Mouse (Mus musculus): ENCODE measurements at regions not wholly inside any gene's neighbourhood (a gene's known extent, or its start where the extent isn't known, plus 50 kb on each side); places are given as distances from the start of the nearest gene placed in this dataset.
A peak's percentile ranks its signal among the peaks of the same experiment; 100 is the strongest.

DNA sequence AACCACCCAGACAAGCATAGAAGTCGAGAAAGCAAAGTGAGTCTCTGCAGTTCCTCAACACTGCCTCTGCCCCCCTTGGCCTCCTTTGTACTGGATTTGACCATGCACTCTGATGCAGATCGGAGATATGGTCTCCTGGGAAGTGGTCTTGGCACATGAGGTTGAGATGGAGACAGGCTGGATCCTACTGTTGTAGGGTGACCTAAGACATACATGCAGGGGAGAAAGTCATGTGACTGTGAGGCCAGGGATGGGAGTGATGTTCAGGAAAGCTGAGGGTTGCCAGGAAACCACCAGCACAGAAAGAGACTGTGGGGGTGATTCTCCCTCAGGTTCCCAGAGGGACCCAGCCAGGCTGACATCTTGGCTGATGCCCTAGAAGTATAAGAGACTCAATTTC, 99.8 kb upstream of the Rai14 start:
- Histone ChIP-seq H3K4me2 (peak overlapping the region; percentile 22; the same call in 1 of the 2 replicates), H3K4me3 (no peak overlapping the region), H3K9me3 (no peaks in the 10 kb centered on the region), H3K36me3 (no peaks in the 10 kb centered on the region), H3K4me1 (peaks cover 41% of the 10 kb centered on the region), H3K9ac (no peak overlapping the region), H3K27me3 (replicated peaks) (no peaks in the 10 kb centered on the region), H3K27ac (replicated peaks) (peak overlapping the region; percentile 71)
- 47% methylated on average over 2 of the region's 2 CpGs for WGBS
- ATAC-seq (ENCODE audit: extremely low read depth, insufficient number of reproducible peaks, low FRiP score, low TSS enrichment): no peak

DNA sequence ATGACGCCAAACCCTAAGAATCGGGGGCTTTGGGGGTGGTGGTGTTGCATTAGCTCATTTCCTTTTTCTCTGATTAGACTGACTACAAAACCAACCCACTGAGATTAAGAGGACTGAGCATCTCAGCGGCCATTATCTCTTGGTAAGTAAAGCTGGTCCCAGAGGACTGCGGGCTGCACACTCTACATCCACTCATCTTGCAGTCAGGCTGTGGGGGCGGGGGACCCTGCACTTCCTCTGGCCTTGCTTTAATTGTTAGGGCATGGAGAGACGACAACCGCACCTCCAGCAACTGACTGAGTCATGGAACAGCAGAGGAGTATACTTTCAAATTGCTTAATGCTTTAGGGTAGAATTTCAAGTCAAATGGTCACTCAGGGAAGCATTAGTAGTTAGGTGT, 100.3 kb upstream of the Rai14 start:
- 38% methylated on average over 7 of the region's 7 CpGs for WGBS

DNA sequence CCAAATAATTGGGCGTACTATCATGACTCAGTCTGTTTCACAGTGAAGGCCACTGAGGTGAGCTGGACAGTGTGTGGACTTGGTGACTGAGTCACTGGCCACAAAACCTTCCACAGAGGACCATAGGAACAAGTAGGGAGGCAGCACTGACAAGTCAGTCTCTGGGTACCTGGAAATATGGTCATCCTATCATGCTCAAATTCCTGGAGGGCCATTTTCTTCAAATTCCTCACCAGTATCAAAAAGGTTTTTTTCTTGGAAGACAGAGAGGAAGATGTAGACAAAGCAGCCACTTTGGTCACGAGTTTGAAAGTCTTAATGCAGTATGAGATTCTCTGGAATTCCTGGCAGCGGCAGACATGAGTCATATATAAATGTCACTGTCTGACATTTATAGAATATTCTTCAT, 101.8 kb upstream of the Rai14 start:
- Histone ChIP-seq H3K4me3 (no peak overlapping the region), H3K9me3 (no peaks in the 10 kb centered on the region), H3K27me3 (replicated peaks) (no peaks in the 10 kb centered on the region), H3K27ac (replicated peaks) (no peak overlapping the region), H3K4me2 (no peak overlapping the region), H3K4me1 (peaks cover 42% of the 10 kb centered on the region), H3K9ac (no peak overlapping the region), H3K36me3 (no peaks in the 10 kb centered on the region)
- ATAC-seq (ENCODE audit: extremely low read depth, insufficient number of reproducible peaks, low FRiP score, low TSS enrichment): no peak
- WGBS: 69% methylated on average over 3 of the region's 3 CpGs

More for the DNA sequence above, 100.3 kb upstream of the Rai14 start:
- Histone ChIP-seq H3K27ac (replicated peaks) (peak overlapping the region; percentile 48), H3K4me2 (peak overlapping the region; percentile 22), H3K27me3 (replicated peaks) (no peaks in the 10 kb centered on the region), H3K4me1 (peaks cover 42% of the 10 kb centered on the region), H3K36me3 (no peaks in the 10 kb centered on the region), H3K4me3 (no peak overlapping the region), H3K9me3 (no peaks in the 10 kb centered on the region), H3K9ac (no peak overlapping the region)
- ATAC-seq (ENCODE audit: extremely low read depth, insufficient number of reproducible peaks, low FRiP score, low TSS enrichment): 0 out of 2 replicates have a peak, but pooled peaks have one; percentile 50

DNA sequence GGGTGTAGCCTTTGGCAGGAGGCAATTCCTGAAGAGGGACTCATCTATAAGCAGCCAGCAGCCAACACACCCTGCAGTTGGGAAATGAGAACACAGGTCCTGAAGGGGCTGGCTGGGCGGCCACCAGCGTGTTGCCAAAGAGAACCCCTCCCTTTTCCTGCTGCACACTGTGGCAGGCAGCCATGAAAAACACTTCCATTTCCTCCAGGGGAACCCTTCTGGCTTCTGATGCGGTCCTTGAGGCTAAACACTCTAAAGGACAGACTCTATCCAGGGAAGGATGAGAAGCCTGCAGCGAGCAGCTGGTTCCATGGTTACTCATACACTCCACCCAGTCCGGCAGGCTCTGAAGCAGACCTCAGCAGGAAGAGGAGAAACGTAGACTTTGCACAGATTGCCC, 103.8 kb upstream of the Rai14 start:
- H3K9me3 ChIP-seq: no peaks in the 10 kb centered on the region
- H3K4me1 ChIP-seq: peaks cover 42% of the 10 kb centered on the region
- H3K36me3 ChIP-seq: no peaks in the 10 kb centered on the region
- ATAC-seq (ENCODE audit: extremely low read depth, insufficient number of reproducible peaks, low FRiP score, low TSS enrichment): peak; percentile 75; the same call in 1 of the 2 replicates
- WGBS: 41% methylated on average over 6 of the region's 6 CpGs
- H3K4me2 ChIP-seq: 0 out of 2 replicates have a peak overlapping the region, but pooled peaks have one; percentile 16
- no peaks in the 10 kb centered on the region for H3K27me3 ChIP-seq (replicated peaks)
- no peak overlapping the region for H3K9ac ChIP-seq
- H3K4me3 ChIP-seq: no peak overlapping the region
- H3K27ac ChIP-seq (replicated peaks): peak overlapping the region; percentile 74

DNA sequence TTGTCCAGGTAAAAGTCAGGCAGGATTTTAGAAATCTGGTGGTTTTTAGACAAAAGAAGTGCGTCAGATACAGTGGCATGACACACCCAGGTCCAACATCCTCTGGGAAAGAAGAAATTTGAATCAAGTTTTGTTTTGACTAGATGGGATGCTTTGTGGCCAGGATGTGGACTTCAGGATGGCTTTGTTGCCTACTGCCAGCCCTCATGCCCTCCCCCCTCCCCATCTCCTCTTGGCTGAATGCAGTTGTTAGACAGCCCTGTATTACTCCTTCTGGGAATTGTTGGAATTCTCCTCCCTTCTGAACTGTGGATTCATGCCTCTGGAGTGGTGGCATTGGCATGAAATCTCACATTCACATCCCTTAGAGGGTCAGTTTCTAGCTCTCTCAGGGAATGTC, 104.3 kb upstream of the Rai14 start:
- ATAC-seq (ENCODE audit: extremely low read depth, insufficient number of reproducible peaks, low FRiP score, low TSS enrichment): no peak
- H3K27me3 ChIP-seq (replicated peaks): no peaks in the 10 kb centered on the region
- WGBS: 53% methylated on average over 1 of the region's 1 CpGs
- no peak overlapping the region for H3K9ac ChIP-seq
- H3K4me1 ChIP-seq: peaks cover 44% of the 10 kb centered on the region
- H3K36me3 ChIP-seq: no peaks in the 10 kb centered on the region
- 0 out of 2 replicates have a peak overlapping the region, but pooled peaks have one; percentile 16 for H3K4me2 ChIP-seq
- H3K27ac ChIP-seq (replicated peaks): peak overlapping the region; percentile 73
- no peak overlapping the region for H3K4me3 ChIP-seq
- no peaks in the 10 kb centered on the region for H3K9me3 ChIP-seq

DNA sequence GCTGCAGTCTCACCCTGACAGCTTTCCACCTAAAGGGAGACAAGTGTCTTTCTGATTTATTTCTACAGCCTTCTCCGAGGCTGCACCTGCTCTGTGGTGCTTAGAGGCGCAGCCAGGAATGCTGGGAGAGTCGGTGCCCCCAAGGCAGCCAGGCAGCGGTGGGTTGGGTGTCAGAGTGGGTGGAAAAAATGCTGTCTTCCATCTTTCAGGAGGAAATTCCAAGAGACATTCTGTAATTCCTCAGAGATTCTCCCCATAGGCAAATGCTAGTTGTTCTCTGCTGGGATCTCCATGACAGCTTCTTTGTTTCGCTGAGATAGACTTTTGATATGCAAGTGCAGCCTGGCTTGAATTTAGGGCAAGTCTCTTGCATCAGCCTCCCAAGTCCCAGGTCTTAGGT, 109.5 kb upstream of the Rai14 start:
- WGBS: 68% methylated on average over 5 of the region's 5 CpGs
- no peak for ATAC-seq (ENCODE audit: extremely low read depth, insufficient number of reproducible peaks, low FRiP score, low TSS enrichment)
- Histone ChIP-seq H3K4me2 (no peak overlapping the region), H3K9ac (no peak overlapping the region), H3K27me3 (replicated peaks) (no peaks in the 10 kb centered on the region), H3K36me3 (no peaks in the 10 kb centered on the region), H3K4me1 (peaks cover 8% of the 10 kb centered on the region), H3K27ac (replicated peaks) (no peak overlapping the region), H3K9me3 (no peaks in the 10 kb centered on the region), H3K4me3 (no peak overlapping the region)

DNA sequence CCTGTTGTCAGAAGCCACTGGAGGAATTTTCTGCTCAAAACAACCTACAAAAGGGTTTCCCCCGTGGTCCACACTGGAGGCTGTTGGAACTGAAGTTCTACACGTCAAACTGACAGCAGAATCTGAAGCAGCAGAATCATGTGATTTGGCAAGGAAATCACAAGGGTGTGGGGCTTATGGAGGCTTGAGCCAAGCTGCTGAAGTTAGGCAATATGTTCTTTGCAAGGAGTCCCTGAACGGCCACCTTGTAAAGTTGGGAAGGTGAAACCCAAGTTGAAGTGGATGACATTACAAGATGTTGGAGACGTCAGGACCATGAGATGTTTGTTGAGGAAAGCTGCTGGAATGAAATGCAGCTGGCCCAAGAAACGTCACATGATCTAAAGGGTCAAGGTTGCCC, 115.2 kb upstream of the Rai14 start:
- H3K27ac ChIP-seq (replicated peaks): peak overlapping the region; percentile 33; the same call in 1 of the 2 replicates
- no peak overlapping the region for H3K9ac ChIP-seq
- no peak for ATAC-seq (ENCODE audit: extremely low read depth, insufficient number of reproducible peaks, low FRiP score, low TSS enrichment)
- no peak overlapping the region for H3K4me3 ChIP-seq
- H3K27me3 ChIP-seq (replicated peaks): no peaks in the 10 kb centered on the region
- no peaks in the 10 kb centered on the region for H3K9me3 ChIP-seq
- H3K4me1 ChIP-seq: peaks cover 27% of the 10 kb centered on the region
- WGBS: 59% methylated on average over 5 of the region's 5 CpGs
- no peaks in the 10 kb centered on the region for H3K36me3 ChIP-seq
- H3K4me2 ChIP-seq: no peak overlapping the region

DNA sequence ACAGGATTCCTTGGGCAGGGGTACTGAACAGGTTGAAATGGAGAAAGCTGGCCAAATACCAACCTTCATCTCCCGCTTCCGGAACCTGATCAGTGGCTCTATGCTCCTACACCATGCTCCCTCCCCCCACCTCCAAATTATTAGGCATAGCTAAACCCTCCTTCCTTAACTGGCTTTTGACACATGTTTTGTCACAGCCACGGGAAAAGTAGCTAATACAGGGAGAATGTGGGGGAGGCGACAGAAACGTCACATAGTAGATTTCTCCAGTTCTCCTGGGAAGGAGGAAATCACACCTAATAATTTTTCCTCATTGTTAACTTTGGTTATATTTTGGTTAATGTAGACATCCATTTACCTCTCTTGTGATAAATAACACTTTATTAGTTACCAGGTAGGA, 116.1 kb upstream of the Rai14 start:
- Histone ChIP-seq H3K4me2 (no peak overlapping the region), H3K9me3 (no peaks in the 10 kb centered on the region), H3K27ac (replicated peaks) (no peak overlapping the region), H3K36me3 (no peaks in the 10 kb centered on the region), H3K4me3 (no peak overlapping the region), H3K4me1 (peaks cover 27% of the 10 kb centered on the region), H3K27me3 (replicated peaks) (no peaks in the 10 kb centered on the region), H3K9ac (no peak overlapping the region)
- 62% methylated on average over 5 of the region's 5 CpGs for WGBS
- no peak for ATAC-seq (ENCODE audit: extremely low read depth, insufficient number of reproducible peaks, low FRiP score, low TSS enrichment)

DNA sequence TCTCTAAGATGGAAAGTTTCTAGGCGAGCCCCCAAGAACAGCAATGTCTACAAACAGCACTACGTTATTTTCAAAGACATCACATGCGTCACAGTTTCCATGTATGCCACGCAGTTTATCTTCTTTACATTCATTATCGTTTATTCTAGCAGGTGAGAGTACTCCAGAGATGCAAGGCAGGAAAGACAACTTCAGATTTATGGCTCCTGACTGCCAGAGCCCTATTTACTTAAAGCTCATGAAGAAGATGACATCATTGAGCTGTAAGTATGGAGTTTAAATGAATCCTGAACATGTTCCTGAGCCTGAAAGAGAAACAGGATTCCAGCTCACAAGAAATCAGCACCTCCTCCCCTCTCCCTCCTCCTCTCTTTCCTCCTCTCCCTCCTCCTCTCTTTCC, 116.7 kb upstream of the Rai14 start:
- Histone ChIP-seq H3K27ac (replicated peaks) (peak overlapping the region; percentile 7; the same call in 1 of the 2 replicates), H3K4me1 (peaks cover 27% of the 10 kb centered on the region), H3K4me2 (no peak overlapping the region), H3K9ac (no peak overlapping the region), H3K36me3 (no peaks in the 10 kb centered on the region), H3K9me3 (no peaks in the 10 kb centered on the region), H3K27me3 (replicated peaks) (no peaks in the 10 kb centered on the region), H3K4me3 (no peak overlapping the region)
- no peak for ATAC-seq (ENCODE audit: extremely low read depth, insufficient number of reproducible peaks, low FRiP score, low TSS enrichment)
- WGBS: 40% methylated on average over 5 of the region's 5 CpGs

DNA sequence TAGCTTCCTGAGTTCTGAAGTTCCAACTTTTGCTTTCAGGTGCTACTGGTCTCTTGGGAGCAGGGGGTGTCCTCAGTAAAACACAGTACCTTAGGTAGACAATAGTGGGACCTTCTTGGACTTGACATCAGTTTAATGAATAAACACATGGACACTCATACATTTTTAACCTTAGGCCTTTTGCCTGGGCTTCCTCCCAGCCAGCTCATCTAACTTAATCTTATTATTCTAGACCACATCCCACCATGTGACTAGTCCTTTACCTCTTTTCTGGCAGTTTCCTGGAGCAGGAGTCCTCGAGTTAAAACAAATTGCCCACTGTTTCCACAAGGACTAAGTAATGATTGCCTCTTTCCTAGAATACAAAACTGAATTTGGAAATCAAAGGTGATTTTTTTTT, 117.9 kb upstream of the Rai14 start:
- WGBS: 51% methylated on average over 1 of the region's 1 CpGs
- H3K27ac ChIP-seq (replicated peaks): no peak overlapping the region
- no peak for ATAC-seq (ENCODE audit: extremely low read depth, insufficient number of reproducible peaks, low FRiP score, low TSS enrichment)

DNA sequence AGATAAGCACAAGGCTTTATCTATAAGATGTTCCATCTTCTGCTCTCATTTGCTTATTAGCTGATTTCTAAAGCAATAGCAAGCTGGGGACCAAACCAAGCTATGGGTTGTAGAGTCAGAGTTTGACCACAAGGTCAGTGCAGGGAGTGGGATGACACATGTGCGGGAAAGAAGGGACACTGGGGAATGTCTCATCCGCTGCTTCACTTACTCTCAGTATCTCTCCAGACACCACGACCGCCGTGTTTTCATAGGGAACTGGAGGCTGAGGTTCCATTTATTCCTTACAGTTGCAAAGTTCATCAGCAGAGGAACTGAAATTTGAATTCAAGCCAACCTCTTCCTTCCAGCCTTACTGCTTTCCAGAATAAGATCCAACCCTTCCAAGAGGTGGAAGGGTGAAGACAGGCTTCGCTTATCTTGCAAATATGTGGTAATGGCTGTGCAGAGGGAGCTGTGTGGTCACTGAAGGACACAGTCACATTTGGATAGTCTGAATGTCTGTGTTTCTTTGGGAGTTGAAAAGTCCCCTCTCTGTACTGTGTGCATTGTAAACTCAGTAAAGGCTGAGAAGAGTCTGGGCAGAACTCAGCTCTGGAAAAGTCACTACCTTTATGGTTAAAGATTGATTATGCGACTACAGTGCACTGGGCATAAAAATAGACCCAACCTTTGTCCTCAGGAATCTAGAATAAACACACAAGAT, 118.1 kb upstream of the C1qtnf3 start:
- no peaks in the 10 kb centered on the region for H3K9me3 ChIP-seq
- H3K4me1 ChIP-seq: peaks cover 27% of the 10 kb centered on the region
- 47% methylated on average over 7 of the region's 7 CpGs for WGBS
- H3K36me3 ChIP-seq: no peaks in the 10 kb centered on the region
- no peaks in the 10 kb centered on the region for H3K27me3 ChIP-seq (replicated peaks)
- peak overlapping the region; percentile 39 for H3K27ac ChIP-seq (replicated peaks)
- no peak overlapping the region for H3K4me2 ChIP-seq
- no peak overlapping the region for H3K9ac ChIP-seq
- H3K4me3 ChIP-seq: no peak overlapping the region
- ATAC-seq (ENCODE audit: extremely low read depth, insufficient number of reproducible peaks, low FRiP score, low TSS enrichment): no peak

More for the DNA sequence above, 117.9 kb upstream of the Rai14 start:
- no peak overlapping the region for H3K4me2 ChIP-seq
- no peak overlapping the region for H3K4me3 ChIP-seq
- H3K4me1 ChIP-seq: peaks cover 27% of the 10 kb centered on the region
- no peaks in the 10 kb centered on the region for H3K27me3 ChIP-seq (replicated peaks)
- no peaks in the 10 kb centered on the region for H3K9me3 ChIP-seq
- no peak overlapping the region for H3K9ac ChIP-seq
- no peaks in the 10 kb centered on the region for H3K36me3 ChIP-seq
